Mouse (Mus musculus): ENCODE measurements at regions not wholly inside any gene's neighbourhood (a gene's known extent, or its start where the extent isn't known, plus 50 kb on each side); places are given as distances from the start of the nearest gene placed in this dataset.
A peak's percentile ranks its signal among the peaks of the same experiment; 100 is the strongest.

DNA sequence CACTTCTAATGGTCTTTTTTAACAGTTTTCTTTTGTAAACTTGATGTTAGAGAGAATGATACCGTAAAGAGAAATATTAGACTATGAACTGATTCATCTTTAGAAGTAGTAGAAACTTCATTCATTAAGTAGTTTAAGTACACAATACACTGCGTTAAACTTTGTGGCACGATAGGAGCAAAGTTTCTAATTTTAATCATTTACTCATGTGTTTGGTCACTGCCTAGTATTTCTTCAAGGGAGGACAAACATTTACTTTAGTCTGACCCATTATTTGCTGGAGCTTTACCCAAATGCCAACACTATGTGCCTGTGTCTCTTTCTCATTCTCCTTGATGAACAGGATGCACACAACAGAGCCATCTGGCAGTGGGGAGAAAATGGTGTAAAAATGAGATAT, 200.6 kb downstream of the Chm start:
- DNase-seq (ENCODE audit: low read depth) = no peak

DNA sequence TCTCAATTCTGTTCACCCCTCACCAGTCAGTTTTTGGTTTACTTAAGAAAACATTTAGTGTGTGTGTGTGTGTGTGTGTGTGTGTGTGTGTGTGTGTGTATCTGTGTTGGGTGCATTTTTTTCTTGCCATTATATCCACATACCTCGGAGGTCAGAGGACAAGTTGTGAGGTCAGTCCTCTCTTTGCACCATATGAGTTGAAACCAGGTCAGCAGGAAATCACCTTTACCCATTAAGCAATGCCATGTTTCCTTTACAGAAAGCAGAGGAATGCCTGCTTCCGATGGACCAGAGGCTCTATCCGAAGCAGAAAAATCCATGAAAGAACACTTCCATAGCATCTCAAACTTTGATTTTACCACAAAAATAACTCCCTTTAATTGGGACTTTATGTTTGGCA, 201.2 kb downstream of the Chm start:
- DNase-seq (ENCODE audit: low read depth) = no peak

DNA sequence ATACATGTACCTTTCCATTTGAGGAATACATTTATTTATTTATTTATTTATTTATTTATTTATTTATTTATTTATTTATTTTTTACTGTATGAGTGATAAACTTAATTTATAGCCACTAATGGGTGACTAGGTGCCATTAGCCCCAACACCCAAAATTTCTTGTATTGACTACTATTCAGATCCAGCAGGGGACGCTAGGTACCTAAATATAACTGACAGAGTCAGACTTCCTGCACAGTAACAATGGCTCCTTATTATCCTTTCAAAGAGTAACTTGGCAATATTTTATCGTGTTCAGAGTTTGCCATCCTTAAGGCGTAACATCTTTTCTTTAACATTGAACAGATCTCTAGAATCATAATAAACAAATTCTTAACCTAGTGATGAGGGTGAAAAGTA, 206.7 kb downstream of the Chm start:
- DNase-seq (ENCODE audit: low read depth) = no peak

GRCm38 (mm10) chrX:112964093-112964492, 221.2 kb downstream of the Chm start:
- no peak for DNase-seq (ENCODE audit: low read depth)

DNA sequence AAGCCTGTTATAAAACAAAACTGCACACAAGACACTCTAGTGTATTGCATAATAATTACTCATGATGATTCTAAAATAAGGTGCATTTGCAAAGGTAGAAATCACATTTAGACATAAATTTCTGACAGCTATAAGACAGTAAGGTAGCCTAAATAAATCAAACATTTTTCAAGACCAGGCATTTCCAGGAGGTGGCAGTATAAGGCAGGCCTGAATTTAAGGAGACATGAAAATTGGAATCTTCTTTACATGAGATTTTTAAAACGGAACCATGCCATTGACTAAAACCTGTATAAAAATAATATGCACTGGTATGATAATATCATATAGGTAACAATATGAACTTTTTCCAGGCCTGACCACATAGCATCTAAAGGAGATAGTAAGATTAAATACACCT, 235.5 kb downstream of the Chm start:
- DNase-seq (ENCODE audit: low read depth) = no peak

- DNase-seq (ENCODE audit: low read depth) = no peak
Observed at GRCm38 (mm10) chrX:112947521-112947920, 237.8 kb downstream of the Chm start.

- DNase-seq (ENCODE audit: low read depth) = no peak
Observed at GRCm38 (mm10) chrX:112925542-112926182, 227.2 kb upstream of the Pof1b start.

- DNase-seq (ENCODE audit: low read depth) = peak; percentile 8
Observed at GRCm38 (mm10) chrX:112903631-112904410, 205.4 kb upstream of the Pof1b start.

GRCm38 (mm10) chrX:112886539-112886938, 188.1 kb upstream of the Pof1b start:
- no peak for DNase-seq (ENCODE audit: low read depth)

All from c-Kit-positive CD71-negative TER-119-negative erythroid progenitor cells, embryonic 14.5 days (primary cell).